Mouse (Mus musculus): Measurements from ENCODE around the gene Glod4.
A peak's percentile ranks its signal among the peaks of the same experiment; 100 is the strongest.

Gene Glod4

GRCm38 (mm10) chr11:76146187-76147010 is 97.1 kb downstream of the Glod4 start:
- DNase-seq (ENCODE audit: low spot score in 2 of 2) = no peak

DNA sequence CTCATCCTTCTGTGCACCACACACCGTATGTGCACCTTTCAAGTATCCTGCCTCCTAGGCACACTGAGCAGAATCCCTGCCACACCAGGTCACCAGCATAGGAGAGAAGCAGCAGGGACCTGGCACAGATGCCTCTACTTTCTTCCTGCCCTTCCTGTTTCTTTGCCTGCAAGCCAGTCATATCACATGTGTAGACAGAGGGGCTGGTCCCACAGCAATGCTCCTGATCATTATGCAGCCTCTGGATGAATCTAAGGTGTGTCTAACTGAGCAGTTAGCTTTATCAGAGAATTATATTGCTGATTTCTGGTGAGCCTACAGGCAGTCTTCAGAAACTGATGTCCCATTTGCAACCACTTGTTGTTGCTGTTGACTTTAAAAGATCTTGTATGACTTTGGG is 98.4 kb downstream of the Glod4 start:
- no peak for DNase-seq (ENCODE audit: low spot score in 2 of 2)

GRCm38 (mm10) chr11:76144386-76144785 is 99.1 kb downstream of the Glod4 start:
- DNase-seq (ENCODE audit: low spot score in 2 of 2) = no peak

- DNase-seq (ENCODE audit: low spot score in 2 of 2) = no peak
Measured at GRCm38 (mm10) chr11:76137996-76138395, 105.5 kb downstream of the Glod4 start.

GRCm38 (mm10) chr11:76135641-76136437 is 107.7 kb downstream of the Glod4 start:
- DNase-seq (ENCODE audit: low spot score in 2 of 2) = no peak

DNA sequence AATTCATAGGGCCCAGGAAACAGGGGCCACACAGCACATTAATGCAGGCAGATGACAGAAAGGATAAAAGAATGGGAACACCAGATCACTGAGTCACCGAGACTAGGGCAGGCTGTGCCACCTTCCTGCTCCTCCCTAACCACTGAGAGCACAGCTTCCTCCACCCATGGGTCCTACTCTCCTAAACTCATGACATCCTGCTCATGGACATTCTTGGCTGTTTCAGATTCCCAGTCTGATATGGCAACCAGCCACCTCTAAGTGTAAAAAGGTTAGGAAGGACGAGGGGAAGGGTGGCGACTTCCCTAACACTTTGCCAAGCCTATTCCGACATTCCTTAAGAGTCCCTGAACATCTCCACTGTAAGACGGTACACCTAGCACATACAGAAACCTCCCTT is 112.7 kb downstream of the Glod4 start:
- no peak for DNase-seq (ENCODE audit: low spot score in 2 of 2)

DNA sequence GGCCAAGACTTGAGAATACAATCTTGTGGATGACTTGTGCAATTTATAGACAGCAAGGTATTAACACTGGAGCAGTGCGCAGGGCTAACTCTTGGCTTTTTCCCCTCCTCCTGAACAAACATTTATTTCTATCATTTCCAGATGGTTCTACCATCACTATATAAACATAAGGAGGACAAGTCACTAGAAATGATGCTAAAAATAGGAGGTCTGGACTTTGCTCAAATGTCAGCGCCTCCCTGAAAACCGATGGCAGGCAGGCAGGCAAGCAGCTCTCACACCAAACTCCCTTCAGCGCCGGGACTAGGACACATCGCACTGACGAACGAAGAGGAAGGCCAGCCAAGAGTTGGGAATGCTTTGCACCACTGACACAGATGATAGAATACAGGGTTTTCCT is 118.1 kb downstream of the Glod4 start:
- no peak for DNase-seq (ENCODE audit: low spot score in 2 of 2)

DNA sequence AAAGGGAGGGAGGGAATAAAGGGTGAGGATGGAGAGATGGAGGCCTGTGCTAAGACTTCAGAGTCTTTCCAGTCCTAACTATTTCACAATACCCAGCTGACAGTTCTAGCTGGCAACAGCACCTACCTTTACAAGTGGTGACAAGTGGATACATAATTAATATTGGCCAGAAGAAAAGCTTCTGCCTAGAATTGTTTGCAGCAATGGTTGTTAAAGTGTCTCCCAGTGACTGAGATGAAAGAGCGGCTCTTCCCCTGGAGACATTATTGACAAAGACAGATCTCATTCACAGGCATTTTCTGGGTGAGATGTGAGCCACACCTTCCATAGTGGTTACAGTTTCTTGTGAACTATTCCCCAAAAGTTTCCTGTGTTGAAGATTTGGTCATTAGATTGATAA is 120.0 kb downstream of the Glod4 start:
- DNase-seq (ENCODE audit: low spot score in 2 of 2) = no peak

GRCm38 (mm10) chr11:76122571-76122970 is 121.0 kb downstream of the Glod4 start:
- DNase-seq (ENCODE audit: low spot score in 2 of 2) = no peak

DNA sequence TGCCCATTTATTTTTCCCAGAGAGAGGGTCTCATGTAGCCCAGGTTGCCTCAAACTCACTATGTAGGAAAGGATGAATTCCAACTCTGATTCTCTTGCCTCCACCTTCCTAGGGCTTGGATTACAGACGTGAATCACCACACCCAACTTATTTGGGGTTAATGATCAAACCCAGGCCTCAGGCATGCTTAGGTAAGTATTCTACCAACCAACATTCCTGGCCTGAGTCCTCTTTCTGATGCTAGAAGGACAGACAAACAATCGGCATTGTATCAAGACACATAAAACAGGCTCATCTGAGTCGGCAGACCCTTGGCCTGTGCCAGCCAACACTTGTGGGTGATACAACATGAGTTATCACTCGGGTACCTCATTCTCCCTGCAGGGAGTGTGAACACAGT is 122.4 kb downstream of the Glod4 start:
- no peak for DNase-seq (ENCODE audit: low spot score in 2 of 2)

DNA sequence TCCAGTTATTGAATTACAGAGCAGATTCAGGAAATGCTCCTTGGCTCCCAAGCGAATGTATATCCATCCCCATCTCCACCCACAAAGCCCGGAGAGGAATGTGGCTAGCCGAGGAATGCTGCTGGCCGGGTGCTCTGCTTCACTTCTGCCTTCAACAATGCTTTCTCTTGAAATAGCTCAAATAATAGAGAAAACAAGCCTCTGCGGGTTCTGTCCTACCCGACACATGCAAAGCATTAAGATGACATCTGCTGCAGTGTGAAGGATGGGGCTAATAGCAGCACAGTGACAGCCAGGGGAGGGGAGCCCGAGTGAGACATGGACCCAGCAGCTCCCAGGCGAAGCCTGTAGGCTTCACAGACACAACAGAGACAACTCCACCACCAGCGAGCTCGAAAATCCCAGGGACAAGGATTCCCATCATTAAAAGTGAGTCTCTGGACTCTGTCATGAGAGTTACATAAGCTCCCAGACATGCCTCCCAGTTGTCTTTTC is 123.1 kb downstream of the Glod4 start:
- no peak for DNase-seq (ENCODE audit: low spot score in 2 of 2)

- DNase-seq (ENCODE audit: low spot score in 2 of 2) = no peak
Measured at GRCm38 (mm10) chr11:76110416-76110815, 133.1 kb downstream of the Glod4 start.

DNA sequence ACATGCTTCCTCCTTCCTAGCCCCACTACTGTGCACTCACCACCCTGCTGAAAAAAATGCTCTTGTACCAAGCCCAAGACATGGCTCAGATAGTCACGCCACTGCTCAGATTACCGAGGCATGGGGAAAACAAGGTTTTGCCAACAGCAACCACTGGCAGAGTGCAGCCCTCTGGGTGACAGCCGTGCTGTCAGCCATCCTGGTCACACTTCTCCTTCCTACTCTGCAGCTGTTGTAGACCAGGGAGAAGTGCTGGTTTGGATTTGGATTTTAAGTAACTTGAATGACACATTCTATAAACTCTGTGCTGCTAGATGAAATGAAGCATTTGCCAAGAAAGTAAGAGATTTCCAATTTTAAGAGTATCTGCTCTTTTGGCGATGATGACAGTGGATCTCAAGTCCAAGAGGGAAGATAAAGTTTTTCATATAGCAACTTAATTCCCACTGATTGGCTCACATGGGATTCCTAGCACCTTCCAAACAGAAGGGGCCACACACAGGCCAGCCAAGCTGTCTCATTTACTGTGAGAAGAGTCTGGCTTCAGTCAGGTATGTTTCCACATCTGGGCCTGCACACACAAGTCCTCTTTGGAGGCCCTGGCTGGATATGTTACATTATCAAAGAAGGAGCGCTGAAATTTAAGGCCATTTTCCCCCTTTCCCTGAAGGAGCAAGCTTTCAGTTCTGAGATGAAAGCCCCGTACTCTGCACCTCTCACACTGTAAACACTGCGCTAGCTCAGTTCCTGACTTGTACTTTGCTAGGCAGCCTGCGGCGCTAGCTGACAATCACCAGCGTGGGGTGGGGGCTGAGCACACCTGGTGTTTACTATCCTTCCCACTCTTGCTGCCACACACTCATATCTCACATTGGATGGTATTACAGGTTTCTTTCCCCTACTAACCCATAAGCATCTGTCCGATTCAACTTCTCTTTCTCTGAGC is 136.7 kb downstream of the Glod4 start:
- DNase-seq (ENCODE audit: low spot score in 2 of 2) = no peak

DNA sequence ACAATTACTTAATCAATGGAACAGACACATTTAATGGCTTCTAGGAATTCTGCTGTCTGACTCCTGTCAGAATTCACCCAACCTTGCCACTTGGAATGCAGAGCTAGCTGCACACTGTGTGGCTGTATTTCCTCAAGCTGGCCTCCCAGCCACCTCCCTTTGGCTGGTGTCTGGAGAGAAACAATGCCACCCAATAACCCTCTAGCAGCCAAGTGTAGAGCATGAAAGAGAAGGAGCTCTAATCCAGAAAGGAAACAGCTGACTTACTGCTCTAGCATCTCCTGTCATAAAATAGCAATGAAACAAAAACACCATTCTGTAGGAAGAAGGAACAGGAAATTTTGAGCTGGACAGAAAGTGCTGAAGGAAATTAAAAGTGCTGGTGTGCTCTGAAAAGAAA is 142.4 kb downstream of the Glod4 start:
- no peak for DNase-seq (ENCODE audit: low spot score in 2 of 2)

DNA sequence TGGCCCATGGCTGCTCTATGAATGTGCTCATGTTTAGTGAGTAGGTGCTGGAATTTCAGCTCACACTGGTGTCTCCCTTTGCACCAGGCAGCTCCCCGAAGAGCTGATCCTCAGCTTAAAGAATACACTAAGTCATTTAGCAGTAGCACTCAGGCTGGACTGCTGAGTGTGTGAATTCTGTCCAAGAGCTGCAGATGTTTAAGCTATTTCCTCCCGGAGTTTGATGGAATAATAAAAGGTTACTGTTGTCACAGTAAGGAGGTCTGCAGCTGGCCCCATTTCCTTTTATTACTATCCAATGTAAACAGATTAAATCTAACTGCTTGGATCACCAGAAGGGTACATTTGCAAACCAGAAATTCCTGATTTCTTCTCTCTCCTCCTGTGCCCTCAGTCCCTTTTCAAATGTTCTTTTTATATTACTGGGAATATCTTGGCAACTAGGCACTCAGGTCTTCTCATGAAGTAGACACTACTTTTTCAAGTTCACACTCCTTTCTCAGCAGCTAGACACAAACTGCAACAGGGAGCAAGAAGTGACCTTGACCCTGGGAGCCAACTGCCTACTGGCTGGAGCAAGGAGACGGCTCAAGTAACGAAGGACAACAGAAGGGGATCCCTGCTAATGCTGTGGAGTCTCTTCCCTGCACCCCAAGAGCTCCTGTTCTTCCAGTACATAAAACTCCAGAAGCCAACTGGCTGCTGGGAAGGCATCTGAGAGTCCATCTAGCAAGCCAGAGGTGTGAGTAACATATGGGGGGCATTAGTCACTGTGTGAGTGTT is 144.1 kb downstream of the Glod4 start:
- no peak for DNase-seq (ENCODE audit: low spot score in 2 of 2)

GRCm38 (mm10) chr11:76093610-76094009 is 149.9 kb downstream of the Glod4 start:
- no peak for DNase-seq (ENCODE audit: low spot score in 2 of 2)

GRCm38 (mm10) chr11:76089776-76090175 is 153.7 kb downstream of the Glod4 start:
- no peak for DNase-seq (ENCODE audit: low spot score in 2 of 2)

GRCm38 (mm10) chr11:76088506-76088905 is 155.0 kb downstream of the Glod4 start:
- DNase-seq (ENCODE audit: low spot score in 2 of 2) = no peak

GRCm38 (mm10) chr11:76085898-76086591 is 157.5 kb downstream of the Glod4 start:
- peak; percentile 33 to 47 for DNase-seq (ENCODE audit: low spot score in 2 of 2)

DNA sequence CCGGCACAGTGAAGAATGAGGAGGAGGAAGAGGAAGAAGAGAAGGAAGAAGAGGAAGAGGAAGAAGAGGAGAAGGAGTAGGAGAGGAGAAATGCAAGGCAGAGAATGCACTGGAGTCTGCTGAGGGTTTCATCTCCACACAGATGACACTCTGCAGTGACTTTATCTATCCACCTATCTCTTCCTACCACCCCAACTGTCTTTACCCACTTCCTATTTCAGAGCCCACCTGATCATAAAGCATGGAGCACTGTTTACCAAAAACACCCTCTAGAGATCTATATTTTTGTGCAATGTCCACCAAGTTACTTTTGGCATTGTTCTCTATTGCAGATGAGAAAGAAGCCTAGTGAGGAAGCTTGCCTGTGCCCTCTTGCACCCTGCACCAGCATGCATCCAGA is 158.6 kb downstream of the Glod4 start:
- DNase-seq (ENCODE audit: low spot score in 2 of 2) = no peak
